Mouse (Mus musculus) intestine, postnatal 0 days (tissue): ENCODE data around the gene Kif26b. TPM values are rescaled to one million over a fixed set of nuclear protein-coding genes. Genes with fewer than 3 reads are reported as not detected.
A peak's percentile ranks its signal among the peaks of the same experiment; 100 is the strongest.

Experiments used
- ATAC-seq: fragments of 200-750 bp; cut with Nextera tagmentation; 2 replicates; pipeline ENCODE4 v1.8.0; 2017; ENCODE audit warnings: mild to moderate bottlenecking, moderate TSS enrichment, moderate library complexity
- H3K27ac ChIP-seq: fragments of 300-500 bp; sonication (generic); 2 replicates; pipeline ENCODE4 v1.5.1; 2014; ENCODE audit warnings: mild to moderate bottlenecking, low read depth, low read length, moderate library complexity
- H3K27me3 ChIP-seq: fragments of 300-500 bp; sonication (generic); replicated peaks from 2 replicates; pipeline ENCODE4 v1.6.1; 2014; ENCODE audit warnings: low read length, mixed read lengths; ENCODE audit not compliant: control insufficient read depth, insufficient read depth
- H3K36me3 ChIP-seq: fragments of 300-500 bp; sonication (generic); 2 replicates; pipeline ENCODE4 v1.6.1; 2014; ENCODE audit warnings: mild to moderate bottlenecking, moderate library complexity; ENCODE audit not compliant: control insufficient read depth, insufficient read depth
- H3K4me1 ChIP-seq: fragments of 300-500 bp; sonication (generic); replicated peaks from 2 replicates; pipeline ENCODE4 v1.6.1; 2014; ENCODE audit warnings: antibody characterized with exemption, low read length, mixed read lengths; ENCODE audit not compliant: control insufficient read depth, insufficient read depth
- H3K4me2 ChIP-seq: fragments of 300-500 bp; sonication (generic); replicated peaks from 2 replicates; pipeline ENCODE4 v1.6.1; 2014; ENCODE audit warnings: low read depth, mild to moderate bottlenecking, moderate library complexity
- H3K4me3 ChIP-seq: fragments of 300-500 bp; sonication (generic); 2 replicates; pipeline ENCODE4 v1.5.1; 2014; ENCODE audit warnings: low read depth, low read length
- H3K9ac ChIP-seq: fragments of 300-500 bp; sonication (generic); 2 replicates; pipeline ENCODE4 v1.6.1; 2014; ENCODE audit warnings: mild to moderate bottlenecking, low read depth, low read length
- H3K9me3 ChIP-seq: fragments of 300-500 bp; sonication (generic); 2 replicates; pipeline ENCODE4 v1.6.1; 2016; ENCODE audit warnings: mixed run types; ENCODE audit not compliant: control insufficient read depth
- CTCF ChIP-seq: sonication (generic); IDR thresholded peaks from 2 replicates; pipeline ENCODE4 v1.5.1; 2016; ENCODE audit warnings: low read depth, mild to moderate bottlenecking, control low read depth, antibody characterized with exemption, moderate library complexity
- WGBS: fragments of 180-500 bp; shearing (Covaris S2); extraction: QIAGEN DNeasy Blood & Tissue Kit; methylation state at CpG from one replicate; pipeline ENCODE4 v1.1.7; 2014; 5-methylcytosine and 5-hydroxymethylcytosine counted together
- polyA plus RNA-seq: library from polyadenylated mRNA; unstranded; fragments of >200 nt; fragmentation: Nextera tagmentation; extraction: Ambion mirVana; gene quantifications from 2 replicates; pipeline ENCODE4 v1.2.1, GENCODE M21; 2015

Kif26b gene
- polyA plus RNA-seq, 1 experiment from 2014 or later: 0.57 TPM

DNA sequence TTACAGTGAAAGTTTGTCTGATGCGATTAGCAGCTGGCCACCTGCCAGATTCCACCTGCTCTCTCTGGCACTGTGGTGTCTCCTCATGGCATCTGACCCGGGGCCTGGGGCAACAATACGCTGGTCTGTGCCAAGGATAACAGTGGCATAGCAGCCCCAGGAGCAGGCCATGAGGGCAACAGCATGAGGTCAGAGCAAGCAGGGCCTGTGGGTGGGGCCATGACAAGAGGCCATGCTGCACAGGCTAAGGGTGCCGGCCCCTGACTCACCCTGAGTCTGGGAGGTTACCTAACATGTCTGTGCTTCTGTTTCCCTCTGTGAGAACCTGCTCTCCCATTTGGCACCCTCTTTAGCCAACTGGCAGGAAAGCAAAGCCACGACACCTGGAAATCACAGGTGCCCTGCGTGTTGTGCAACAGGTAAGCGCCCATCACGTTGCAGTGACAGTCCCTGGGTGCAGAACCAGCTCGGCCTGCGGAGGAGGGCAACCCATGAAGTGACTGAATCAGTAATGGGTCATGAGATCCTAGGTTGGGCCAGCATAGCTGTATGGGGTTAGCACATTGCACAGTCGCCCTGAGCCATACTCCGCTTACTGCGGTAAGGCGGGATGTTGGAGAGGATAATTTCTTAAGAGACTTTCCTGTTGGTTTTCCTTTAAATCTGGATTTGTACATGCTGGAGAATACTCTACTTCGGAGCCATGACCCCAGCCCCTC is 72.1 kb downstream of the Kif26b start:
- H3K27ac ChIP-seq: no peak overlapping the region
- H3K4me3 ChIP-seq: no peak overlapping the region
- 0 out of 2 replicates have a peak, but pooled peaks cover 4% of the 10 kb centered on the region for H3K27me3 ChIP-seq
- TF ChIP-seq CTCF: no peak
- no peak overlapping the region for H3K4me2 ChIP-seq
- H3K4me1 ChIP-seq: no peaks in the 10 kb centered on the region
- peak; percentile 38 for ATAC-seq
- WGBS: 70% methylated on average over 15 of the region's 15 CpGs
- no peak overlapping the region for H3K9ac ChIP-seq
- H3K9me3 ChIP-seq: no peaks in the 10 kb centered on the region
- H3K36me3 ChIP-seq: no peaks in the 10 kb centered on the region

DNA sequence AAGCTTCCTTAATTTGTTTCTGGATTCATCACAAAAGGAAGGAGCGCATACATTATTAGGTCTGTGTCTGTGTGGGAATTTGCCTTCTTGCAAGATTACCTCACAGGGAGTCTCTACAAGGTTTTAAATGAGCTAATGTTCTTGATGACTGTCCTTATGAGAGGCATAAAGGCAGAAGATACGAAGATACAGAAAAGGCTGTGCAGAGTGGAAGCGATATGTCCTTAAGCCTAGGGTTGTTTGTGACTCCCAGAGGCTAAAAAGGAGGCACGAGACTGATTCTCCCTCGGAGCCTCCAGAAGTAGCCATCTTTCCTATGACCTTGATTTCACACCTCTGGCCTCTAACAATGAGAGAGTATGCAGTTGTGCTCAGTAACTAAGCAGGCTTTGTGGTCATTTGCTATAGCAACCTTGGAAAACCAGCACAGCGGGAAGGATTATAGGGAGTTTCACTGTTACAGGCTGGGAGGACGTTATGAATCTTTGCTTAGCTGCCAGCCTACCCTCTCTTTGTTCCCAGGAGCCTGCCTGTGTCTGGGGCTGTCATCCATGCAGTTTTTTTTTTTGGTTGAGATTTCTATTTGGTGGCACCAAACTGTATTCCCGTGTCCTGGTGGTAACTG is 80.3 kb downstream of the Kif26b start:
- no peaks in the 10 kb centered on the region for H3K27me3 ChIP-seq
- WGBS: 81% methylated on average over 8 of the region's 8 CpGs
- H3K27ac ChIP-seq: no peak overlapping the region
- no peaks in the 10 kb centered on the region for H3K36me3 ChIP-seq
- H3K9me3 ChIP-seq: no peaks in the 10 kb centered on the region
- no peak for ATAC-seq
- H3K4me3 ChIP-seq: no peak overlapping the region
- H3K9ac ChIP-seq: no peak overlapping the region
- H3K4me2 ChIP-seq: no peak overlapping the region
- no peaks in the 10 kb centered on the region for H3K4me1 ChIP-seq
- no peak for TF ChIP-seq CTCF

DNA sequence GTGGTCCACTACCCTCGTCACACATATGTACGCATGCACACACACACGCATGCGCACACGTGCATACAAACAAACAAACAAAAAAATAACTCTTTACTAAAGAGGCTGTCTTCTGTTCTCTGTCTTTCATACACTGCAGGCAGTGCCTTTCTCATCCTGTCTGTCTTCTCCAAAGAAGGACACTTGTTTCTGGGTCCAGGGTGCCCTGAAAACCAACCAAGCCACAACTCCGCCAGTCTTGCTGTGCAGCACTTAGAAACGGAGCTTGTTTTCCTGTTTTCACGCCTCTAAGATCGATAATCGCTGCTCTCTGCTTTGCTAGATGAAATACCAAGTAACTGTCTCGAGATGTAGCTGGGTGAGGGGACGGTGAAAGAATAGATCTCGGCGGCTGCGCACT is 82.6 kb downstream of the Kif26b start:
- Histone ChIP-seq H3K9ac (no peak overlapping the region), H3K27me3 (no peaks in the 10 kb centered on the region), H3K36me3 (no peaks in the 10 kb centered on the region), H3K9me3 (no peaks in the 10 kb centered on the region), H3K4me1 (no peaks in the 10 kb centered on the region), H3K27ac (no peak overlapping the region), H3K4me3 (no peak overlapping the region), H3K4me2 (no peak overlapping the region)
- no peak for ATAC-seq
- TF ChIP-seq CTCF: no peak
- WGBS: 87% methylated on average over 15 of the region's 15 CpGs

- WGBS: 84% methylated on average over 2 of the region's 2 CpGs
- H3K4me3 ChIP-seq: no peak overlapping the region
- no peak for TF ChIP-seq CTCF
- H3K4me1 ChIP-seq: peaks cover 4% of the 10 kb centered on the region
- ATAC-seq: peak; percentile 65; the same call in 1 of the 2 replicates
- H3K9me3 ChIP-seq: no peaks in the 10 kb centered on the region
- H3K4me2 ChIP-seq: no peak overlapping the region
- H3K27ac ChIP-seq: no peak overlapping the region
- H3K27me3 ChIP-seq: no peaks in the 10 kb centered on the region
- no peak overlapping the region for H3K9ac ChIP-seq
- no peaks in the 10 kb centered on the region for H3K36me3 ChIP-seq
Observed at GRCm38 (mm10) chr1:178621301-178621700, 92.4 kb downstream of the Kif26b start.

DNA sequence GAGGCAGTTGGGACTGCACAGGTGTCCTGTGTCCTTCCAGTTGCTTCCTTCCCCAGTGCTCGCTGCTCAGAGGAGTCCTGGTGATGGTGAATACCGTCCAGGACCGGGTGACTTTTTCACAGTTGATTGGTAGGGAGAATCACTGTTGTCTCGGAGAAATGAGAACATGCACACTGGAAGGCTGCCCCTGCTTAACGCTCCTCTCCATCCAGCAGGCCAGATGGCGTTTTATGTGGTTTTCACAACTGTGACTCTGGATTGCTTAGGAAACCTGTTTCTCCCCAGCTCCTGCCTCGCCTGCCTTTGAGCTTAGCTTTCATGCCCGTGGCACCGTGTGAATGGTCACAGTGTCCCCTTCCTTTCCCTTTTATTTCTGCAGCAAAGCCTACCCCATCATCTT is 95.0 kb downstream of the Kif26b start:
- no peaks in the 10 kb centered on the region for H3K27me3 ChIP-seq
- WGBS: 85% methylated on average over 9 of the region's 9 CpGs

GRCm38 (mm10) chr1:178626961-178627381 is 98.0 kb downstream of the Kif26b start:
- H3K27ac ChIP-seq: no peak overlapping the region
- 62% methylated on average over 6 of the region's 6 CpGs for WGBS
- H3K9ac ChIP-seq: no peak overlapping the region
- TF ChIP-seq CTCF: no peak
- no peaks in the 10 kb centered on the region for H3K36me3 ChIP-seq
- no peaks in the 10 kb centered on the region for H3K9me3 ChIP-seq
- H3K4me3 ChIP-seq: no peak overlapping the region
- no peak overlapping the region for H3K4me2 ChIP-seq
- ATAC-seq: no peak
- H3K4me1 ChIP-seq: 0 out of 2 replicates have a peak, but pooled peaks cover 3% of the 10 kb centered on the region
- H3K27me3 ChIP-seq: no peaks in the 10 kb centered on the region

More for the DNA sequence above, 95.0 kb downstream of the Kif26b start:
- Histone ChIP-seq H3K9ac (no peak overlapping the region), H3K4me1 (peaks cover 4% of the 10 kb centered on the region), H3K9me3 (no peaks in the 10 kb centered on the region), H3K4me2 (no peak overlapping the region), H3K36me3 (no peaks in the 10 kb centered on the region), H3K4me3 (no peak overlapping the region), H3K27ac (no peak overlapping the region)
- no peak for ATAC-seq
- no peak for TF ChIP-seq CTCF
